Comparison of ENCODE assay signal across 28 mouse cellular contexts in the genomic region with DNA sequence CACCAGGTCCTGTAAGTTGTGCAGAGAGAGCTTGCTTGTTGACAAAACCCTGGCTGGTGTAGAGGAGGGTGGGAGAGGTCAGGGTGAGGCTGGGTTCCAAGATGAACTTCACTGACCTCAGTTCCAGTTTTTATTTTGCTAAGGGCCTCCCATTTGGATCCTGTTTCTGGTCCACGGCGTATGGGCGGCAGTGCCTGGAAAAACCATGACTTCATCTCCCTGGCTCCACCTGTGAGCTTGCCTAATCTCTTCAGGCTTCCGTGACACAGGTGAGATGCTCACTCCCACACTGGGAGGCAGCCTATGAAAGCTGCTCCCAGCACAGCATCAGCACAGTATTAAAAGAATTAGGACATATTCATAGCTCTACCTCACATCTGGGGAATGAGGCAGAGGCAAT. TPM values are rescaled to one million over a fixed set of nuclear protein-coding genes. Genes with fewer than 3 reads are reported as not detected.
DNase-seq lines count a peak whose midpoint lies in the region; TF ChIP-seq lines count a peak whose summit lies in the region.
"Had no signal": no experiment of that assay in that cellular context is flagged by ENCODE, and none has a peak within 500 bp of the region (broad histone marks: within the 10 kb centered on the region; RNA-seq: fewer than 3 reads in every experiment).

No protein-coding gene starts in this region.

- TF ChIP-seq POLR2A in lung, adult 2 months (IDR thresholded peaks at IDR 0.05; ENCODE audit: borderline replicate concordance, extremely low read depth, low read depth, low read length): no peak

- intact Hi-C loops in gastrocnemius, postnatal 36 days (cut with DNase I): no loop called here
- intact Hi-C loops in left cerebral cortex, postnatal 36 days (cut with DNase I): loop anchor here (5.0 kb wide), 1 partner anchor 130 kb away; no protein-coding TSS in a partner anchor

- 38% methylated on average over 4 of the region's 4 CpGs for WGBS in lung, adult 2 months

- no peaks in the 10 kb centered on the region for H3K4me1 ChIP-seq in lung, adult 2 months (ENCODE audit: control insufficient read depth, insufficient read depth, low read length)
- H3K4me1 ChIP-seq: forebrain, embryonic 12.5 days; heart, embryonic 13.5 days; liver, embryonic 13.5 days; midbrain, embryonic 15.5 days had no signal

- peak; percentile 29 for DNase-seq in gastrocnemius, adult 18-20 months (ENCODE audit: low spot score)
- DNase-seq in gastrocnemius, postnatal 36 days: no peak
- DNase-seq in kidney, adult 18-20 months: peak; percentile 9
- no peak for DNase-seq in kidney, postnatal 4 days
- peak; percentile 23 for DNase-seq in lung, adult 2 months
- DNase-seq in lung, postnatal 4 days: peak; percentile 12 to 31
- DNase-seq in left cerebral cortex, postnatal 36 days (ENCODE audit: low spot score in 2 of 2): no peak
- DNase-seq in testis, postnatal 10 days (ENCODE audit: low spot score): no peak
- DNase-seq: adrenal gland, adult 8-10 months; cerebellum, adult 9-11 months; gastrocnemius, postnatal 25 days; heart, postnatal 36 days; layer of hippocampus, adult 9-11 months; liver, embryonic 13.5 days; thymus, adult 2 months had no signal

- TF ChIP-seq CTCF in lung, adult 2 months (IDR thresholded peaks at IDR 0.05; ENCODE audit: insufficient read depth, low read length): no peak

- no peak overlapping the region for H3K4me3 ChIP-seq in lung, adult 2 months (replicated peaks; ENCODE audit: extremely low read depth, low read depth, low read length)
- H3K4me3 ChIP-seq: forebrain, embryonic 12.5 days; heart, embryonic 13.5 days; limb, embryonic 12.5 days; liver, embryonic 13.5 days; midbrain, embryonic 15.5 days; myocyte had no signal

RNA-seq across cellular contexts. Expression of a gene that starts 12.2 kb away (rescaled TPM):
- total RNA-seq in gastrocnemius, adult 18-20 months (2021): not detected
- not detected for total RNA-seq in gastrocnemius, postnatal 36 days (2021)
- 0.13 TPM in 1 of 2 replicates, not detected in the other for polyA plus RNA-seq in lung, adult 2 months (2012; rRNA removed)
- not detected for total RNA-seq in left cerebral cortex, postnatal 36 days (2021)
- total RNA-seq: adrenal gland, adult 8-10 months; gastrocnemius, postnatal 25 days; left cerebral cortex, adult 8-10 months; megakaryocyte progenitor cell, adult 5-6 weeks had no signal
- polyA plus RNA-seq: CD4-positive, CD25-positive, alpha-beta regulatory T cell, adult 4 months; cortical plate, adult 2 months; embryonic facial prominence, embryonic 11.5 days; forebrain, embryonic 12.5 days; heart, embryonic 13.5 days; hindbrain, embryonic 14.5 days; limb, embryonic 12.5 days; liver, embryonic 13.5 days; midbrain, embryonic 15.5 days; neural tube, embryonic 14.5 days; Patski; thymus, adult 2 months had no signal

RNA-seq across cellular contexts. Expression of a gene that starts 24.3 kb away (rescaled TPM):
- total RNA-seq in gastrocnemius, adult 18-20 months (2021): 1 to 10 TPM; 3.4 to 3.7 TPM
- total RNA-seq in gastrocnemius, postnatal 36 days (2021): 1 to 10 TPM; 5.1 to 5.3 TPM
- polyA plus RNA-seq in lung, adult 2 months (2012; rRNA removed): 7.6 and 14.0 TPM in 2 replicates
- 100 to 1,000 TPM in 1 of 2 experiments, 10 to 100 TPM in 1; 99.1 to 108 TPM for total RNA-seq in left cerebral cortex, postnatal 36 days (2021)

Comparison
In these comparisons a context has a peak if more than half of its experiments do, and no peak if none do; other contexts are left out.
1. DNase-seq: peak in gastrocnemius, adult 18-20 months (single experiment), kidney, adult 18-20 months (single experiment), lung, adult 2 months (single experiment) and lung, postnatal 4 days (2 of 2); none in gastrocnemius, postnatal 36 days (0 of 2), kidney, postnatal 4 days (0 of 2), left cerebral cortex, postnatal 36 days (0 of 2) and testis, postnatal 10 days (single experiment).
2. RNA of a gene that starts 24.3 kb away (total RNA-seq): 99.1 to 108 TPM in left cerebral cortex, postnatal 36 days; 5.1 to 5.3 TPM in gastrocnemius, postnatal 36 days and 3.4 to 3.7 TPM in gastrocnemius, adult 18-20 months; every median in the first group is over 10 times any median in the second.